Mouse (Mus musculus) heart, embryonic 13.5 days (tissue): ENCODE data around the gene Tiparp. TPM values are rescaled to one million over a fixed set of nuclear protein-coding genes. Genes with fewer than 3 reads are reported as not detected.

Experiments
- ATAC-seq: fragments of 200-750 bp; cut with Nextera tagmentation; 2 replicates; pipeline ENCODE4 v1.8.0; 2017; ENCODE audit warnings: moderate TSS enrichment; ENCODE audit not compliant: insufficient number of reproducible peaks, low FRiP score, low TSS enrichment; ENCODE audit errors: extremely low read depth
- H3K27ac ChIP-seq: fragments of 300-500 bp; sonication (generic); replicated peaks from 2 replicates; pipeline ENCODE4 v1.5.1; 2015; ENCODE audit warnings: moderate library complexity, mild to moderate bottlenecking, inconsistent platforms
- H3K27me3 ChIP-seq: fragments of 300-500 bp; sonication (generic); replicated peaks from 2 replicates; pipeline ENCODE4 v1.6.1; 2015; ENCODE audit warnings: mild to moderate bottlenecking, inconsistent platforms
- H3K36me3 ChIP-seq: fragments of 300-500 bp; sonication (generic); 2 replicates; pipeline ENCODE4 v1.6.1; 2015; ENCODE audit warnings: mild to moderate bottlenecking, inconsistent platforms
- H3K4me1 ChIP-seq: fragments of 300-500 bp; sonication (generic); 2 replicates; pipeline ENCODE4 v1.6.1; 2015; ENCODE audit warnings: inconsistent platforms
- H3K4me2 ChIP-seq: fragments of 300-500 bp; sonication (generic); 2 replicates; pipeline ENCODE4 v1.6.1; 2015; ENCODE audit warnings: inconsistent platforms, mild to moderate bottlenecking, moderate library complexity
- H3K4me3 ChIP-seq: fragments of 300-500 bp; sonication (generic); 2 replicates; pipeline ENCODE4 v1.5.1; 2015; ENCODE audit warnings: moderate library complexity, mild to moderate bottlenecking, inconsistent platforms
- H3K9ac ChIP-seq: fragments of 300-500 bp; sonication (generic); 2 replicates; pipeline ENCODE4 v1.6.1; 2015; ENCODE audit warnings: inconsistent platforms, mild to moderate bottlenecking, moderate library complexity
- H3K9me3 ChIP-seq: fragments of 300-500 bp; sonication (generic); 2 replicates; pipeline ENCODE4 v1.6.1; 2016; ENCODE audit warnings: inconsistent platforms
- WGBS: fragments of 180-500 bp; shearing (Covaris S2); methylation state at CpG from one replicate; pipeline ENCODE4 v1.1.7; 2015; ENCODE audit warnings: mixed read lengths; 5-methylcytosine and 5-hydroxymethylcytosine counted together
- polyA plus RNA-seq: library from polyadenylated mRNA; unstranded; fragments of >200 nt; fragmentation: Nextera tagmentation; extraction: Ambion mirVana; gene quantifications from 2 replicates; pipeline ENCODE4 v1.2.1, GENCODE M21; 2015

Gene Tiparp
- polyA plus RNA-seq, 1 experiment from 2014 or later = 25.1 TPM

GRCm38 (mm10) chr3:65510588-65510987 lies 17.6 kb upstream of the Tiparp start:
- no peak for ATAC-seq
- Histone ChIP-seq H3K4me1 (no peaks in the 10 kb centered on the region), H3K27me3 (no peaks in the 10 kb centered on the region), H3K27ac (no peak overlapping the region), H3K4me2 (no peak overlapping the region), H3K9ac (no peak overlapping the region), H3K9me3 (no peaks in the 10 kb centered on the region), H3K36me3 (no peaks in the 10 kb centered on the region), H3K4me3 (no peak overlapping the region)
- 58% methylated on average over 2 of the region's 2 CpGs for WGBS

GRCm38 (mm10) chr3:65515751-65516150 lies 12.5 kb upstream of the Tiparp start:
- WGBS = 61% methylated on average over 2 of the region's 2 CpGs
- Histone ChIP-seq H3K4me3 (no peak overlapping the region), H3K9me3 (no peaks in the 10 kb centered on the region), H3K4me1 (peaks cover 12% of the 10 kb centered on the region), H3K4me2 (no peak overlapping the region), H3K27ac (no peak overlapping the region), H3K27me3 (no peaks in the 10 kb centered on the region), H3K9ac (no peak overlapping the region), H3K36me3 (no peaks in the 10 kb centered on the region)
- ATAC-seq = no peak

GRCm38 (mm10) chr3:65516526-65516925 lies 11.7 kb upstream of the Tiparp start:
- no peak overlapping the region for H3K27ac ChIP-seq
- no peak overlapping the region for H3K9ac ChIP-seq
- peaks cover 12% of the 10 kb centered on the region for H3K4me1 ChIP-seq
- H3K4me2 ChIP-seq = no peak overlapping the region
- H3K9me3 ChIP-seq = no peaks in the 10 kb centered on the region
- WGBS = 65% methylated on average over 1 of the region's 1 CpGs
- no peak for ATAC-seq
- H3K4me3 ChIP-seq = no peak overlapping the region
- H3K36me3 ChIP-seq = no peaks in the 10 kb centered on the region
- no peaks in the 10 kb centered on the region for H3K27me3 ChIP-seq

DNA sequence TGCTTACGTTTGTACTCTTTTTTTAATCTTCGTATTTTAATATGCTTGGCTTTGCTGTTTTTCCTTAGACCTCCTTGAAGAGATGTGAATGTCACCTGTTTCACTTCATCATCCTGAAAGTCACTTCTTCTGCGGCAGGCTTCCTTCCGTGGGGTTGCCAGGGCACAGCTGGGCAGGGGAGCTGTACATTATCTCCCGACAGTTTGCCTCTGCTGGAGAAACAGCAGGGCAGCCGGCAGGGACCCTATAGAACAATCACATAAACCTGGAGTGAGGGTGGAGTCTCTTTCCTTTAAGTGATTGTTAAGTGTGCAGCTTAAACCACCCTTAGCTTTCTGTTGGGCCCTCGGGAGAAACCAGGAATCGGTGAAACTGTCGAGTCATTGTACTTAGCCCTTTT lies 11.1 kb upstream of the Tiparp start:
- Histone ChIP-seq H3K36me3 (no peaks in the 10 kb centered on the region), H3K9ac (peak overlapping the region; percentile 56; the same call in 1 of the 2 replicates), H3K4me1 (peaks cover 12% of the 10 kb centered on the region), H3K27me3 (no peaks in the 10 kb centered on the region), H3K9me3 (no peaks in the 10 kb centered on the region), H3K4me3 (no peak overlapping the region), H3K4me2 (peak overlapping the region; percentile 49), H3K27ac (no peak overlapping the region)
- no peak for ATAC-seq
- 27% methylated on average over 9 of the region's 9 CpGs for WGBS

DNA sequence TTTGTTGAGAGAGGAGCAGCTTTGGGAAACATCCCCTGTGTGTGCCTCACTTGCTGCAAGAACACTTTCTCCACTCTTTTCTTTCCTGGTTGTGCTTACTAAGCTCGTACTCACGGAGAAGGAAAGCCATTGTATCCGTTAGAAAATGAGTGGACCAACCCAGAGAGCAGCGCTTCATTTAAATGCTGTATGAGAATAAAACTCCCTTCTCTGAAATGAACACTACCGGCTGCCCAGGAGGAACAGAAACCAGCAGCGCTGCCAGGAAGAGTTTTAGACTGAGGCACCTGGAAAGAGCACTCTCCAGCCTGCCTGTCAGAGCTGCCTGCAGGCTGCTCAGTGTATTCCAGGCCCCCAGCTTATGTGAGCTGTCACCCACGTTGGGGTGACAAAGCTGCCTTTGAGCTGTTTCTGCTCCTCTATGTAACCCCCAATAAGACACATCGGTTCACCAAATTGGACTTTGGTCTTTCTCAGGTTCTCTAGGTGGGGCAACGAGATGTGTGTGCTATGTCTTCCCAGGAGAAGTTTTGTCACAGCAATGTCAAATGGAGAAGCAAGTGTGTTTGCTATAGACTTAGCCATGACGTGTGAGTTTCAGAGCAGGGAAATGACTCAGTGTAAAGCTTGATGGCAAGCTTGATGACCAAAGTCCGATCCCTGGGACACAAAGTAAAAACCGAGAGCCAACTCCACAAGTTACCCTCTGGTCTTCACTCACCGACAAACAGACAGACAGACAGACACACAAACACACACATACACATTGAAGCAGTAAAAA lies 10.3 kb upstream of the Tiparp start:
- ATAC-seq = no peak
- no peak overlapping the region for H3K27ac ChIP-seq
- peak overlapping the region; percentile 49 for H3K4me2 ChIP-seq
- H3K9ac ChIP-seq = 0 out of 2 replicates have a peak overlapping the region, but pooled peaks have one; percentile 24
- H3K4me1 ChIP-seq = peaks cover 12% of the 10 kb centered on the region
- 55% methylated on average over 13 of the region's 13 CpGs for WGBS
- no peaks in the 10 kb centered on the region for H3K27me3 ChIP-seq
- no peaks in the 10 kb centered on the region for H3K36me3 ChIP-seq
- H3K4me3 ChIP-seq = peak overlapping the region; percentile 13; the same call in 1 of the 2 replicates
- no peaks in the 10 kb centered on the region for H3K9me3 ChIP-seq

- WGBS = 71% methylated on average over 1 of the region's 1 CpGs
- H3K36me3 ChIP-seq = no peaks in the 10 kb centered on the region
- H3K9ac ChIP-seq = no peak overlapping the region
Observed at GRCm38 (mm10) chr3:65521391-65521790, 6.8 kb upstream of the Tiparp start.

DNA sequence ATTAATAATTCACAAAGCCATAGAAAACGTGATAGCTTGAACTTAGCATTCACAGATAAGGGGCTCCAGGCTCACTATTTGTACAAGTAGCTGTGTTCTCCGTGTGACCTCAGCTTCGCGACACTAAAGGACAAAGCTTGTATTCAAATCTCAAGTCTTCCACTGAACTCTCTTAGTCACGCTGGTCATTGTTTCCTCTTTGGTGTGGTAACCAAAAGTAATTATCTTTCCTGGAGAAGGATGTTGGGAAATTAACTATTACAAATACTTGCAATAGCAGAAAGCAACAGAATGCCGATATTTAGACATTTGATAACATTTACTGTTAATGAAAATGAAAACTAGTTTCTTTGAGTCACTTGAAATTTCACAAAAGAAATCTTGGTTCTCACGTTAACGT lies 4.8 kb upstream of the Tiparp start:
- H3K4me2 ChIP-seq = no peak overlapping the region
- H3K9ac ChIP-seq = no peak overlapping the region
- no peak for ATAC-seq
- no peaks in the 10 kb centered on the region for H3K9me3 ChIP-seq
- no peak overlapping the region for H3K27ac ChIP-seq
- no peaks in the 10 kb centered on the region for H3K4me1 ChIP-seq
- 61% methylated on average over 8 of the region's 8 CpGs for WGBS
- no peaks in the 10 kb centered on the region for H3K27me3 ChIP-seq
- H3K4me3 ChIP-seq = no peak overlapping the region
- H3K36me3 ChIP-seq = no peaks in the 10 kb centered on the region

More at GRCm38 (mm10) chr3:65521391-65521790, 6.8 kb upstream of the Tiparp start:
- no peak overlapping the region for H3K4me3 ChIP-seq
- no peak overlapping the region for H3K27ac ChIP-seq
- no peak for ATAC-seq
- H3K4me2 ChIP-seq = no peak overlapping the region
- no peaks in the 10 kb centered on the region for H3K9me3 ChIP-seq
- no peaks in the 10 kb centered on the region for H3K27me3 ChIP-seq
- H3K4me1 ChIP-seq = peaks cover 12% of the 10 kb centered on the region

- Histone ChIP-seq H3K4me1 (peaks cover 6% of the 10 kb centered on the region), H3K9ac (no peak overlapping the region), H3K9me3 (no peaks in the 10 kb centered on the region), H3K27ac (no peak overlapping the region), H3K4me2 (no peak overlapping the region), H3K4me3 (no peak overlapping the region), H3K27me3 (no peaks in the 10 kb centered on the region), H3K36me3 (no peaks in the 10 kb centered on the region)
- no peak for ATAC-seq
- 79% methylated on average over 3 of the region's 3 CpGs for WGBS
Observed at GRCm38 (mm10) chr3:65525731-65526130, 2.5 kb upstream of the Tiparp start.

GRCm38 (mm10) chr3:65527196-65527595 lies 1.0 kb upstream of the Tiparp start:
- Histone ChIP-seq H3K4me1 (peaks cover 9% of the 10 kb centered on the region), H3K4me2 (peak overlapping the region; percentile 82), H3K27me3 (no peaks in the 10 kb centered on the region), H3K9me3 (no peaks in the 10 kb centered on the region), H3K36me3 (peaks cover 7% of the 10 kb centered on the region), H3K27ac (peak overlapping the region; percentile 98), H3K9ac (peak overlapping the region; percentile 97), H3K4me3 (peak overlapping the region; percentile 99)
- WGBS = 16% methylated on average over 3 of the region's 3 CpGs
- no peak for ATAC-seq

DNA sequence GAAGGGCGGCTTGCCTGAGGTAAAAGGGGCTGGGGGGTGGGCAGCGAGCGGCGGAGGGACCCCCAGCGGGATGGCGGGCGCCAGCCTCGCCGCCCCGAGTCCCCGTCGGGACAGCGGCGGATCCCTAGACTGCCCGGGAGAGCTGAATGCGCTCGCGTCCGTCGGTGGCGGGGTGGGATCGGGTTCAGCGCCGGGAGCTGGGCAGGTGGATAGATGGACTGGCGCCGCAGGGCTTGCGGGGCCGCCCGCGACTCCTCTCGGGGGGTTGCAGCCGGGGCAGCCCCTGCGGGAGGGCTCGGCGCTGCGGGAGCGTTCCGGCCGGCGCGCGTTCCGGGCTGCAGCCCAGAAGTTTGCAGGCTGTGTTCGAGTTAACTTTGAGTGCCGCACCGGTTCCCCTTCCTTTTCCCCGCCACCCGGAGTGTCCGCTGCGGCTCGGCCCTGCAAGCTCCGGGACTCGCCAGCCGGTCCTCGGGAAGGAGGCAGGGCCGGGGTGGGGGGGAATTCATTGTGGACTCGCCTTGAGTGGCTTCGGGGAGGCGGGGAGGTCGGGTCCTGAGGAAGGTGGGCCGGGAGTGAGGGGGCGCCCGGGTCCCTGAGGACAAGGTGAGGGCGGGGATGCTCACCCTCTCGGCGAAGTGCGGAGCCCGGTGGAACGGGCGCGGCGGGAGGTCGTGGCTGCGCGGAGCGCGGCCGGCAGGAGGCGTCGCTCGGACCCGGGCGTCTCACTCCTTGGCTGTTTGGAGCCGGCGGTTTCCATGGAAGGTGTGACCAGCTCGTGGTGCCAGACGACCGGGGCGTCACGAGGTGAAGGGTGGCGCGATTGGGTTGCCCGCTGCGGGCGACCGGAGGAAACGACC lies 632 bp downstream of the Tiparp start:
- Histone ChIP-seq H3K27me3 (no peaks in the 10 kb centered on the region), H3K27ac (peak overlapping the region; percentile 98), H3K9me3 (no peaks in the 10 kb centered on the region), H3K4me3 (peak overlapping the region; percentile 99), H3K9ac (peak overlapping the region; percentile 96), H3K4me1 (peaks cover 19% of the 10 kb centered on the region), H3K4me2 (peak overlapping the region; percentile 82), H3K36me3 (peaks cover 17% of the 10 kb centered on the region)
- ATAC-seq = peak; percentile 23; the same call in 1 of the 2 replicates
- WGBS = under 1% methylated on average over 96 of the region's 97 CpGs

DNA sequence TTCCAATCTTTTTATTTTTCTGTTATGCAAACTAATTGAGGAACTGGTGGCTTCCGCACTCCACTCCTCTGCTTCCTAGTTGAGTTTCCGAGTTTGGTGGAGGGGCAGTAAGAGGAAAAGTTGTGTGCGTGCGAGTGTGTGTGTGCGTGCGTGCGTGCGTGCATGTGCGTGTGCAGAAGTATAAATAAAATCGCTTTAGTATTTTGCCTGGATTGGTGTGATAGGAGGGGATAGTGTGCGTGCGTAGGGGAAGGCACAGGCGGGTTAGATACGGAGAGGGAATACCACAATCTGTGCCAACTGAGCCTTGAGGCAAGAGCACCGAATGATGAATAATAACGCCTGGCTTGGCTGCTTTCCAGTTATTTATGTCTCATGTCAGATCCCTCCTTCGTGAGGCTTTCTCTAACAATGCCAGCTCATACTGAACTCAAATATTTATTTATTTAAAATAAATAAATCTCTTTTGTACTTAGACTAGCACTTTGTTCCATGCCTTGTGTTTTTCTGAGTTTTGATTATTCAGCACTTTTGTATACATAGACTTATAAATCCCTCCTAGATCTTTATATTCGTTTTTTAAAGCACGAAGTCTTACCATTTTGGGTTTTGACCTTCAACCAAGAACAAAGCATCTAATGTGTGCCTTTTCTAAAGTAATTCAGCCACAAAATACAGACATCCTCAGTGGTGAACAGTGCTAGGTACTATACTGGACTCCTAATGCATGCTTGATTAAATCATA lies 1.4 kb downstream of the Tiparp start:
- Histone ChIP-seq H3K27me3 (no peaks in the 10 kb centered on the region), H3K27ac (peak overlapping the region; percentile 98), H3K4me1 (peaks cover 24% of the 10 kb centered on the region), H3K4me3 (peak overlapping the region; percentile 99), H3K4me2 (peak overlapping the region; percentile 82), H3K9ac (peak overlapping the region; percentile 96), H3K36me3 (peaks cover 17% of the 10 kb centered on the region), H3K9me3 (no peaks in the 10 kb centered on the region)
- WGBS = 3% methylated on average over 19 of the region's 19 CpGs
- ATAC-seq = no peak
